Mouse (Mus musculus): ENCODE data around the gene Olfr875. TPM values are rescaled to one million over a fixed set of nuclear protein-coding genes. Genes with fewer than 3 reads are reported as not detected.

Olfr875 gene
- total and polyA plus RNA-seq, 2 experiments from 2014 or later = not detected

- Histone ChIP-seq H3K4me3 (ENCODE audit: low read depth, low read length) (no peak overlapping the region), H3K9me3 (replicated peaks; ENCODE audit: control insufficient read depth, low read length) (no peaks in the 10 kb centered on the region), H3K4me1 (ENCODE audit: control insufficient read depth, insufficient read depth) (no peaks in the 10 kb centered on the region), H3K36me3 (replicated peaks; ENCODE audit: control insufficient read depth, insufficient read depth, low read length) (no peaks in the 10 kb centered on the region), H3K9ac (replicated peaks; ENCODE audit: low read depth, low read length) (no peak overlapping the region), H3K27me3 (ENCODE audit: control insufficient read depth, insufficient read depth, low read length) (no peaks in the 10 kb centered on the region), H3K4me2 (ENCODE audit: low read depth, low read length) (no peak overlapping the region), H3K27ac (ENCODE audit: low read depth) (no peak overlapping the region)
- ATAC-seq (ENCODE audit: insufficient read depth, low read depth) (no peak), DNase-seq (ENCODE audit: low spot score) (no peak)
- TF ChIP-seq EP300 (IDR thresholded peaks at IDR 0.05; ENCODE audit: low read depth) = no peak
- no peak for TF ChIP-seq CTCF (IDR thresholded peaks at IDR 0.05; ENCODE audit: low read depth)
- 37% methylated on average over 2 of the region's 2 CpGs for WGBS
These were observed 14.8 kb downstream of the Olfr875 start for GRCm38 (mm10) chr9:37786411-37786810.

- H3K4me2 ChIP-seq (ENCODE audit: low read depth, low read length) = no peak overlapping the region
- H3K27me3 ChIP-seq (ENCODE audit: control insufficient read depth, insufficient read depth, low read length) = no peaks in the 10 kb centered on the region
- no peak overlapping the region for H3K9ac ChIP-seq (replicated peaks; ENCODE audit: low read depth, low read length)
- no peak overlapping the region for H3K4me3 ChIP-seq (ENCODE audit: low read depth, low read length)
- no peak overlapping the region for H3K27ac ChIP-seq (ENCODE audit: low read depth)
- no peaks in the 10 kb centered on the region for H3K9me3 ChIP-seq (replicated peaks; ENCODE audit: control insufficient read depth, low read length)
- H3K4me1 ChIP-seq (ENCODE audit: control insufficient read depth, insufficient read depth) = no peaks in the 10 kb centered on the region
- DNase-seq (ENCODE audit: low spot score) (no peak), ATAC-seq (ENCODE audit: insufficient read depth, low read depth) (no peak)
- H3K36me3 ChIP-seq (replicated peaks; ENCODE audit: control insufficient read depth, insufficient read depth, low read length) = no peaks in the 10 kb centered on the region
- no peak for TF ChIP-seq EP300 (IDR thresholded peaks at IDR 0.05; ENCODE audit: low read depth)
- TF ChIP-seq CTCF (IDR thresholded peaks at IDR 0.05; ENCODE audit: low read depth) = no peak
- WGBS = 73% methylated on average over 4 of the region's 4 CpGs
These were observed 30.4 kb downstream of the Olfr875 start for GRCm38 (mm10) chr9:37802055-37802454.

GRCm38 (mm10) chr9:37802731-37803130 is 31.1 kb downstream of the Olfr875 start, which contains the start of gene Olfr876:
Gene Olfr876 (plus strand): TSS chr9:37803031.
- no peaks in the 10 kb centered on the region for H3K4me1 ChIP-seq (ENCODE audit: control insufficient read depth, insufficient read depth)
- DNase-seq (ENCODE audit: low spot score) (no peak), ATAC-seq (ENCODE audit: insufficient read depth, low read depth) (no peak)
- H3K4me3 ChIP-seq (ENCODE audit: low read depth, low read length) = no peak within 1 kb of the TSS
- no peaks in the 10 kb centered on the region for H3K36me3 ChIP-seq (replicated peaks; ENCODE audit: control insufficient read depth, insufficient read depth, low read length)
- no peak for TF ChIP-seq CTCF (IDR thresholded peaks at IDR 0.05; ENCODE audit: low read depth)
- TF ChIP-seq EP300 (IDR thresholded peaks at IDR 0.05; ENCODE audit: low read depth) = no peak
- no peaks in the 10 kb centered on the region for H3K27me3 ChIP-seq (ENCODE audit: control insufficient read depth, insufficient read depth, low read length)
- no peak within 1 kb of the TSS for H3K27ac ChIP-seq (ENCODE audit: low read depth)
- no peak within 1 kb of the TSS for H3K4me2 ChIP-seq (ENCODE audit: low read depth, low read length)
- no peaks in the 10 kb centered on the region for H3K9me3 ChIP-seq (replicated peaks; ENCODE audit: control insufficient read depth, low read length)
- H3K9ac ChIP-seq (replicated peaks; ENCODE audit: low read depth, low read length) = no peak within 1 kb of the TSS

GRCm38 (mm10) chr9:37807235-37807634 is 35.6 kb downstream of the Olfr875 start:
- DNase-seq (ENCODE audit: low spot score) = no peak
- Histone ChIP-seq H3K27ac (ENCODE audit: low read depth) (no peak overlapping the region), H3K9me3 (replicated peaks; ENCODE audit: control insufficient read depth, low read length) (no peaks in the 10 kb centered on the region), H3K9ac (replicated peaks; ENCODE audit: low read depth, low read length) (no peak overlapping the region), H3K4me1 (ENCODE audit: control insufficient read depth, insufficient read depth) (0 out of 2 replicates have a peak, but pooled peaks cover 3% of the 10 kb centered on the region), H3K36me3 (replicated peaks; ENCODE audit: control insufficient read depth, insufficient read depth, low read length) (no peaks in the 10 kb centered on the region), H3K27me3 (ENCODE audit: control insufficient read depth, insufficient read depth, low read length) (no peaks in the 10 kb centered on the region), H3K4me3 (ENCODE audit: low read depth, low read length) (no peak overlapping the region), H3K4me2 (ENCODE audit: low read depth, low read length) (no peak overlapping the region)
- no peak for ATAC-seq (ENCODE audit: insufficient read depth, low read depth)
- TF ChIP-seq CTCF (IDR thresholded peaks at IDR 0.05; ENCODE audit: low read depth) (no peak), EP300 (IDR thresholded peaks at IDR 0.05; ENCODE audit: low read depth) (no peak)

- H3K27ac ChIP-seq (ENCODE audit: low read depth) = no peak overlapping the region
- 62% methylated on average over 3 of the region's 3 CpGs for WGBS
- no peak for DNase-seq (ENCODE audit: low spot score)
- no peaks in the 10 kb centered on the region for H3K36me3 ChIP-seq (replicated peaks; ENCODE audit: control insufficient read depth, insufficient read depth, low read length)
- H3K9me3 ChIP-seq (replicated peaks; ENCODE audit: control insufficient read depth, low read length) = no peaks in the 10 kb centered on the region
- 0 out of 2 replicates have a peak, but pooled peaks cover 3% of the 10 kb centered on the region for H3K4me1 ChIP-seq (ENCODE audit: control insufficient read depth, insufficient read depth)
- H3K9ac ChIP-seq (replicated peaks; ENCODE audit: low read depth, low read length) = no peak overlapping the region
- H3K4me2 ChIP-seq (ENCODE audit: low read depth, low read length) = no peak overlapping the region
- no peaks in the 10 kb centered on the region for H3K27me3 ChIP-seq (ENCODE audit: control insufficient read depth, insufficient read depth, low read length)
- H3K4me3 ChIP-seq (ENCODE audit: low read depth, low read length) = no peak overlapping the region
- no peak for TF ChIP-seq EP300 (IDR thresholded peaks at IDR 0.05; ENCODE audit: low read depth)
- no peak for TF ChIP-seq CTCF (IDR thresholded peaks at IDR 0.05; ENCODE audit: low read depth)
- no peak; the same call in 1 of the 2 replicates for ATAC-seq (ENCODE audit: insufficient read depth, low read depth)
These were observed 36.8 kb downstream of the Olfr875 start for GRCm38 (mm10) chr9:37808456-37808855.

- H3K27me3 ChIP-seq (ENCODE audit: control insufficient read depth, insufficient read depth, low read length) = no peaks in the 10 kb centered on the region
- H3K27ac ChIP-seq (ENCODE audit: low read depth) = no peak overlapping the region
- H3K9ac ChIP-seq (replicated peaks; ENCODE audit: low read depth, low read length) = no peak overlapping the region
- no peak for TF ChIP-seq EP300 (IDR thresholded peaks at IDR 0.05; ENCODE audit: low read depth)
- no peak for TF ChIP-seq CTCF (IDR thresholded peaks at IDR 0.05; ENCODE audit: low read depth)
- WGBS = 19% methylated on average over 2 of the region's 2 CpGs
- H3K4me2 ChIP-seq (ENCODE audit: low read depth, low read length) = no peak overlapping the region
- H3K4me3 ChIP-seq (ENCODE audit: low read depth, low read length) = no peak overlapping the region
- no peaks in the 10 kb centered on the region for H3K9me3 ChIP-seq (replicated peaks; ENCODE audit: control insufficient read depth, low read length)
- no peaks in the 10 kb centered on the region for H3K36me3 ChIP-seq (replicated peaks; ENCODE audit: control insufficient read depth, insufficient read depth, low read length)
- ATAC-seq (ENCODE audit: insufficient read depth, low read depth) (no peak), DNase-seq (ENCODE audit: low spot score) (no peak)
- 0 out of 2 replicates have a peak, but pooled peaks cover 3% of the 10 kb centered on the region for H3K4me1 ChIP-seq (ENCODE audit: control insufficient read depth, insufficient read depth)
These were observed 37.3 kb downstream of the Olfr875 start for GRCm38 (mm10) chr9:37808976-37809375.
